ENCODE assay signal across 19 mouse cellular contexts in the genomic region with DNA sequence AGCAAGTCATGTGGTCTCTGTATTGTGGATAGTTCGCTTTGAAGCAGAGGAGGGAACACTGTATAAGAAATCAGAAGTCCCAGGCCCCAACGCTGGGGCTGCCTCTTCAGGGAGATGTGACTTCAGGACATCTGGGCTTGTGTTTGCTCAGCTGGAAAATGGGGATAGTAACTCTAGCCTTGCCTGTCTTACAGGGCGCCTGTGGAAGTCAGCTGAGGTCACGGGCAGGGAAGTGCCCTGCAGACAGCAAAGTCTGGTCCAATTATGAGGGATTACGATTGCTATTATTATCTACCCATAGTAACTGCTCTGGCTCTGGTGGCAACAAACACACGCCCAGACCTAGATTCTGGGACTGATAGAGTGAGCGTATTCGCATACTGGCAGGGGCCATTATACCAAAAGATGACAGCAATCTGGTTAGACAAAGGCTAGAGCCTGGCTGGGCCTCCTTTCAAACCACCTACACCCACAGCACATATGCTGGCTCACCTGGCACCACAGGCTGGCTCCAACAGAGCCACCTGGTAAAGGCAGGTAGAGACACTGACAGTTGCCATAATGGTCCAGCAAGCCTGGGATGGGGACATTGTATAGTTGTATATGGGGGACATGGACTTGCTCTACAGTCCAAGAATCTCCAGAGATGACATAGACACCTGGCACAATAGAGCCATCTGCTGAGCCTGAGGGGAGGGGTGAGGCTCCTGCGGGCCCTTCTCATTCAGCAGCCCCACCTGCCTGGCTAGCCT. TPM values are rescaled to one million over a fixed set of nuclear protein-coding genes. Genes with fewer than 3 reads are reported as not detected.
DNase-seq lines count a peak whose midpoint lies in the region; ATAC-seq and TF ChIP-seq lines count a peak whose summit lies in the region.
"Had no signal": no experiment of that assay in that cellular context is flagged by ENCODE, and none has a peak within 500 bp of the region (broad histone marks: within the 10 kb centered on the region; RNA-seq: fewer than 3 reads in every experiment).

No protein-coding gene starts in this region.

- no peak for ATAC-seq in heart, embryonic 11.5 days (replicated peaks; ENCODE audit: insufficient number of reproducible peaks, low FRiP score, low TSS enrichment)
- no peak for ATAC-seq in liver, embryonic 11.5 days (replicated peaks; ENCODE audit: low FRiP score)
- ATAC-seq: forebrain, embryonic 14.5 days; Patski had no signal

- no peak for DNase-seq in heart, postnatal 36 days
- DNase-seq in MEL (ENCODE audit: low read depth, low spot score) (no peak), MN1 (ENCODE audit: low spot score) (peak; percentile 86)
- DNase-seq in cerebellum, postnatal 14 days = peak; percentile 58 to 64
- no peak for DNase-seq in urinary bladder, postnatal 14 days (ENCODE audit: low spot score)
- no peak for DNase-seq in lung, adult 18-20 months
- no peak for DNase-seq in liver, embryonic 11.5 days (ENCODE audit: low spot score)
- DNase-seq: gastrocnemius, postnatal 10 days; kidney, adult 8-10 months; left cerebral cortex, postnatal 4 days; liver, embryonic 13.5 days; lung, postnatal 10 days had no signal

- no peak for TF ChIP-seq RAD21 in MEL (IDR thresholded peaks at IDR 0.05; ENCODE audit: low read depth, low read length)

- no peaks in the 10 kb centered on the region for H3K79me2 ChIP-seq in MEL (ENCODE audit: control insufficient read depth, insufficient read depth, low read length, poor library complexity)

- intact Hi-C loops in heart, postnatal 36 days (cut with DNase I) = no loop called here

- no peak for TF ChIP-seq CTCF in MEL (IDR thresholded peaks at IDR 0.05 in 2 of 3, conservative IDR thresholded peaks at IDR 0.05 in 1 of 3; ENCODE audit: control insufficient read depth in 1 of 3, insufficient read depth in 1 of 3, low read depth in 2 of 3, low read length in 3 of 3, poor library complexity in 1 of 3, severe bottlenecking in 1 of 3)

- WGBS in heart, embryonic 11.5 days (ENCODE audit: insufficient replicate concordance) = 70% methylated on average over 9 of the region's 9 CpGs
- 80% methylated on average over 9 of the region's 9 CpGs for WGBS in liver, embryonic 11.5 days

- no peak overlapping the region for H3K4me2 ChIP-seq in heart, embryonic 11.5 days
- no peak overlapping the region for H3K4me2 ChIP-seq in liver, embryonic 11.5 days
- H3K4me2 ChIP-seq: hindbrain, embryonic 15.5 days; liver, embryonic 13.5 days; midbrain, embryonic 11.5 days had no signal

- peaks cover 43% of the 10 kb centered on the region for H3K4me1 ChIP-seq in heart, embryonic 11.5 days (ENCODE audit: control insufficient read depth, insufficient read depth, low read length)
- H3K4me1 ChIP-seq in MEL (ENCODE audit: control insufficient read depth in 1 of 2, insufficient read depth in 2 of 2, low read length in 2 of 2) = peaks cover 11 to 33% of the 10 kb centered on the region in 2 experiments
- peaks cover 26% of the 10 kb centered on the region for H3K4me1 ChIP-seq in liver, embryonic 11.5 days (replicated peaks; ENCODE audit: control insufficient read depth, insufficient read depth, low read length)

- peak in 1 of 2 experiments; percentile 40; a peak in 1 of 4 replicates for TF ChIP-seq EP300 in MEL (IDR thresholded peaks at IDR 0.05; ENCODE audit: low read depth in 1 of 2, low read length in 2 of 2)

- no peaks in the 10 kb centered on the region for H3K9me3 ChIP-seq in heart, embryonic 11.5 days (replicated peaks; ENCODE audit: control insufficient read depth, low read length)
- no peaks in the 10 kb centered on the region for H3K9me3 ChIP-seq in MEL (replicated peaks; ENCODE audit: insufficient read depth, low read length)
- H3K9me3 ChIP-seq in liver, embryonic 11.5 days (ENCODE audit: control insufficient read depth, low read length) = no peaks in the 10 kb centered on the region
- H3K9me3 ChIP-seq: hindbrain, embryonic 15.5 days; liver, embryonic 13.5 days had no signal

- no peaks in the 10 kb centered on the region for H3K27me3 ChIP-seq in heart, embryonic 11.5 days (ENCODE audit: control insufficient read depth, insufficient read depth, low read length)
- H3K27me3 ChIP-seq in MEL (ENCODE audit: control insufficient read depth in 1 of 2, insufficient read depth in 2 of 2, low read length in 2 of 2) = no peaks in the 10 kb centered on the region
- H3K27me3 ChIP-seq in liver, embryonic 11.5 days (replicated peaks; ENCODE audit: control insufficient read depth, insufficient read depth, low read length) = no peaks in the 10 kb centered on the region
- H3K27me3 ChIP-seq: CH12.LX; hindbrain, embryonic 15.5 days; liver, embryonic 13.5 days; Patski had no signal

- peaks cover 22% of the 10 kb centered on the region for H3K36me3 ChIP-seq in heart, embryonic 11.5 days (ENCODE audit: control insufficient read depth, insufficient read depth, low read length)
- peaks cover 0 to 16% of the 10 kb centered on the region in 2 experiments; a peak in 3 of 4 replicates for H3K36me3 ChIP-seq in MEL (ENCODE audit: control insufficient read depth in 1 of 2, insufficient read depth in 2 of 2, low read length in 2 of 2)
- peaks cover 5% of the 10 kb centered on the region; the same call in 1 of the 2 replicates for H3K36me3 ChIP-seq in liver, embryonic 11.5 days (ENCODE audit: control insufficient read depth, insufficient read depth, low read length)

- H3K27ac ChIP-seq in heart, embryonic 11.5 days (ENCODE audit: low read depth, low read length) = no peak overlapping the region
- no peak overlapping the region for H3K27ac ChIP-seq in MEL (ENCODE audit: control insufficient read depth, low read depth, low read length)
- no peak overlapping the region for H3K27ac ChIP-seq in liver, embryonic 11.5 days (ENCODE audit: low read depth, low read length)
- H3K27ac ChIP-seq: hindbrain, embryonic 15.5 days; liver, embryonic 13.5 days; stomach, postnatal 0 days had no signal

- TF ChIP-seq POLR2A in MEL (IDR thresholded peaks at IDR 0.05; ENCODE audit: control insufficient read depth in 1 of 2, insufficient read depth in 1 of 2, low read depth in 1 of 2, low read length in 2 of 2, poor library complexity in 1 of 2) = no peak

- H3K4me3 ChIP-seq in heart, embryonic 11.5 days (ENCODE audit: low read depth, low read length) = no peak overlapping the region
- H3K4me3 ChIP-seq in MEL (ENCODE audit: control insufficient read depth in 1 of 2, insufficient read depth in 1 of 2, low read depth in 2 of 2, low read length in 2 of 2) = no peak overlapping the region
- no peak overlapping the region for H3K4me3 ChIP-seq in liver, embryonic 11.5 days (ENCODE audit: low read depth, low read length)
- H3K4me3 ChIP-seq: hindbrain, embryonic 15.5 days; liver, embryonic 13.5 days had no signal

- H3K9ac ChIP-seq in heart, embryonic 11.5 days (ENCODE audit: low read depth, low read length) = 0 out of 2 replicates have a peak overlapping the region, but pooled peaks have one; percentile 28
- H3K9ac ChIP-seq in MEL (ENCODE audit: control insufficient read depth, low read depth, low read length, poor library complexity, severe bottlenecking) = no peak overlapping the region
- H3K9ac ChIP-seq in liver, embryonic 11.5 days (ENCODE audit: low read depth, low read length) = no peak overlapping the region
- H3K9ac ChIP-seq: hindbrain, embryonic 15.5 days; liver, embryonic 13.5 days had no signal

TF ChIP-seq in MEL, 35 proteins besides CTCF, POLR2A, EP300 and RAD21:
- TF ChIP-seq SIN3A (IDR thresholded peaks at IDR 0.05; ENCODE audit: low read length) = 0 out of 2 replicates have a peak, but pooled peaks have one; percentile 17
- TF ChIP-seq MEF2A (IDR thresholded peaks at IDR 0.05; ENCODE audit: extremely low read depth, insufficient replicate concordance, low read depth, low read length, poor library complexity, severe bottlenecking) = no peak

RNA-seq across cellular contexts. Expression of gene Dnmt3a, which starts 31.4 kb away (rescaled TPM):
- polyA plus RNA-seq in heart, embryonic 11.5 days (2014; fragmentation: Nextera tagmentation; extraction: Ambion mirVana) = 55.1 and 60.1 TPM in 2 replicates
- 10 to 100 TPM; 71.7 to 75.8 TPM for total RNA-seq in heart, postnatal 36 days (2021)
- 15.4 and 15.9 TPM in 2 replicates for total RNA-seq in MEL (2012; rRNA removed)
- polyA plus RNA-seq in MEL (2012; ENCODE audit: insufficient read depth in 1 of 2, insufficient read length in 2 of 2, low read depth in 1 of 2, low replicate concordance in 2 of 2, missing spikeins in 1 of 2) = 10 to 100 TPM in 1 of 2 experiments, not detected in 1; 34.4 TPM
- polyA plus RNA-seq in liver, embryonic 11.5 days (2014; fragmentation: Nextera tagmentation; extraction: Ambion mirVana) = 73.2 and 73.3 TPM in 2 replicates

Comparison
In these comparisons a context has a peak if more than half of its experiments do, and no peak if none do; other contexts are left out.
1. DNase-seq: peak in MN1 (single experiment) and cerebellum, postnatal 14 days (2 of 2); none in heart, postnatal 36 days (0 of 2), MEL (single experiment), urinary bladder, postnatal 14 days (single experiment), lung, adult 18-20 months (0 of 2) and liver, embryonic 11.5 days (single experiment).